Mouse (Mus musculus) small intestine, adult 2 months (tissue): ENCODE data around the gene Elf1. TPM values are rescaled to one million over a fixed set of nuclear protein-coding genes. Genes with fewer than 3 reads are reported as not detected.
A peak's percentile ranks its signal among the peaks of the same experiment; 100 is the strongest.

Source experiments
- H3K27ac ChIP-seq: fragments of 200-500 bp; 2 replicates; pipeline ENCODE4 v1.5.1; 2012; ENCODE audit warnings: low read depth, low read length, control low read depth, inconsistent platforms; ENCODE audit not compliant: insufficient read depth
- H3K27me3 ChIP-seq: fragments of 200-500 bp; 2 replicates; pipeline ENCODE4 v1.6.1; 2012; ENCODE audit warnings: mild to moderate bottlenecking, moderate library complexity, low read length, inconsistent platforms; ENCODE audit not compliant: control insufficient read depth, insufficient read depth
- H3K36me3 ChIP-seq: fragments of 200-500 bp; 2 replicates; pipeline ENCODE4 v1.6.1; 2012; ENCODE audit warnings: mild to moderate bottlenecking, low read length, control low read depth, inconsistent platforms; ENCODE audit not compliant: control insufficient read depth, insufficient read depth
- H3K4me1 ChIP-seq: fragments of 200-500 bp; 2 replicates; pipeline ENCODE4 v1.6.1; 2012; ENCODE audit warnings: low read length, inconsistent platforms, mixed read lengths; ENCODE audit not compliant: control insufficient read depth, insufficient read depth, insufficient read length
- H3K4me3 ChIP-seq: fragments of 200-500 bp; 2 replicates; pipeline ENCODE4 v1.5.1; 2012; ENCODE audit warnings: low read depth, mild to moderate bottlenecking, control low read depth, inconsistent platforms, low read length, moderate library complexity
- CTCF ChIP-seq: fragments of 200-500 bp; IDR thresholded peaks from 2 replicates; pipeline ENCODE4 v1.5.1; 2012; ENCODE audit warnings: low read depth, mild to moderate bottlenecking, control low read depth, inconsistent platforms, low read length, moderate library complexity, mixed read lengths; ENCODE audit not compliant: insufficient replicate concordance, insufficient read length; ENCODE audit errors: extremely low read depth
- POLR2A ChIP-seq: fragments of 200-500 bp; IDR thresholded peaks from 2 replicates; pipeline ENCODE4 v1.6.1; 2012; ENCODE audit warnings: low read depth, mild to moderate bottlenecking, control low read depth, inconsistent platforms, low read length, moderate library complexity
- WGBS: fragments of 180-500 bp; shearing (Covaris S2); methylation state at CpG from one replicate; pipeline ENCODE4 v1.1.7; 2018; 5-methylcytosine and 5-hydroxymethylcytosine counted together
- polyA plus RNA-seq: library from polyadenylated mRNA; depleted of rRNA; stranded (reverse); fragments of >200 nt; gene quantifications from 2 replicates; pipeline ENCODE4 v1.2.3, GENCODE M21; 2012

The Elf1 gene
- polyA plus RNA-seq, 1 experiment = 20.1 TPM

DNA sequence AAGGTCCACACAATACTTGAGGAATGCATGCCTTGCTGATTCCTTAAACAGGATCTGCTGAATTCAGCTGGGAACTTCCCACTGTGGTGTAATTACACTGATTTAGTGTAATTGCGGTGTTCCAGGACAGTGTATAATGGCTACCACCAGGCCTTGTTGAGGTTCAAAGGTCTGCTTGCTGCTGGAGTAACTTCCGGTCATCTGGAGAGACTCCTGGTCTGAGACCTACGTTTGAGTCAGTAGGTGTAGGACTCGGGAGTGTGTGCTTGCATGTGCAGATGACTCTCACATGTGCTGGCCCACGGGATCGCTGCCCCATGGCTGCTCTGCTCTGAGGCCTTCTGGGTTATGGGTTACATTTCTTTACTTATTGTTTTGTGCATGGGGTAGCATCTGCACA is 13.4 kb downstream of the Elf1 start:
- WGBS = 63% methylated on average over 6 of the region's 6 CpGs
- Histone ChIP-seq H3K4me1 (peaks cover 8% of the 10 kb centered on the region; the same call in 1 of the 2 replicates), H3K27me3 (no peaks in the 10 kb centered on the region), H3K4me3 (no peak overlapping the region), H3K27ac (no peak overlapping the region), H3K36me3 (peaks cover 6% of the 10 kb centered on the region)
- no peak for TF ChIP-seq POLR2A
- TF ChIP-seq CTCF = no peak

DNA sequence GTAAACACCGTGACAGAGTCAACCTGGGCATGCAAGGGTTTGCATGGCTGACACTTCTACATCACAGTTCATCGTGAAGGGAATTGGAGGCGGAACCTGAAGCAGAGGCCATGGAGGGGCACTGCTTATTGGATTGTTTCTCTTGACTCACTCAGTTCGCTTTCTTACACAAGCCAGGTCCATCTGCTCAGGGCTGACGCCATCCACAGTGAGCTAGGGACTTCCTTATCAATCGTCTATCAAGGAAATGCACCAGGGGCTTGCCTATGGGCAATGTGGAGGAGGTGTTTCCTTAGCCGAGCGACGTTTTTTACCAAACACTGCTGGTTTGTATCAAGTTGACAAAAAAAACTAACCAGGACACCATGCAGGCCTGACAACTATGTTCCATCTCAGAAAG is 18.3 kb downstream of the Elf1 start:
- Histone ChIP-seq H3K4me3 (no peak overlapping the region), H3K36me3 (no peaks in the 10 kb centered on the region; the same call in 1 of the 2 replicates), H3K4me1 (peaks cover 12% of the 10 kb centered on the region; the same call in 1 of the 2 replicates), H3K27ac (no peak overlapping the region), H3K27me3 (no peaks in the 10 kb centered on the region)
- no peak for TF ChIP-seq POLR2A
- WGBS = 62% methylated on average over 9 of the region's 9 CpGs

DNA sequence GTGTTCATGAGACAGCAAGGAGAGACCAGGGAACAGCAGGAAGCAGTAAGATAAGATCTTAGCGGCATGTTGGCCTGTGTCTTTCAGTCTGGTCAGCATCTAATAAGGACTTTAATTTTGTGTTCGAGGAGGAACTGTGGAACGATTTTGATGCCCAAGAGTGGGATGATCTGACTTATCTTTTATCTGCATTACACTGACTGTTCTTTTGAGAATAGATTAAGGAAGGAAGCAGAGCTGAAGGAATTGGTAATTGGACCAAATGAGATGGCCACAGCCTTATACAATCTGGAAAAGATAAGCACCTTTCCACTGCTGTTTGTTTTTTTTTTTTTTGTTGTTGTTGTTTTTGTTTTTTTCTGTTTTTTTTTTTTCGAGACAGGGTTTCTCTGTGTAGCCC is 19.8 kb downstream of the Elf1 start:
- Histone ChIP-seq H3K36me3 (no peaks in the 10 kb centered on the region; the same call in 1 of the 2 replicates), H3K27me3 (no peaks in the 10 kb centered on the region), H3K27ac (no peak overlapping the region), H3K4me1 (peaks cover 12% of the 10 kb centered on the region; the same call in 1 of the 2 replicates), H3K4me3 (no peak overlapping the region)
- WGBS = 74% methylated on average over 4 of the region's 4 CpGs
- TF ChIP-seq POLR2A (no peak), CTCF (no peak)

DNA sequence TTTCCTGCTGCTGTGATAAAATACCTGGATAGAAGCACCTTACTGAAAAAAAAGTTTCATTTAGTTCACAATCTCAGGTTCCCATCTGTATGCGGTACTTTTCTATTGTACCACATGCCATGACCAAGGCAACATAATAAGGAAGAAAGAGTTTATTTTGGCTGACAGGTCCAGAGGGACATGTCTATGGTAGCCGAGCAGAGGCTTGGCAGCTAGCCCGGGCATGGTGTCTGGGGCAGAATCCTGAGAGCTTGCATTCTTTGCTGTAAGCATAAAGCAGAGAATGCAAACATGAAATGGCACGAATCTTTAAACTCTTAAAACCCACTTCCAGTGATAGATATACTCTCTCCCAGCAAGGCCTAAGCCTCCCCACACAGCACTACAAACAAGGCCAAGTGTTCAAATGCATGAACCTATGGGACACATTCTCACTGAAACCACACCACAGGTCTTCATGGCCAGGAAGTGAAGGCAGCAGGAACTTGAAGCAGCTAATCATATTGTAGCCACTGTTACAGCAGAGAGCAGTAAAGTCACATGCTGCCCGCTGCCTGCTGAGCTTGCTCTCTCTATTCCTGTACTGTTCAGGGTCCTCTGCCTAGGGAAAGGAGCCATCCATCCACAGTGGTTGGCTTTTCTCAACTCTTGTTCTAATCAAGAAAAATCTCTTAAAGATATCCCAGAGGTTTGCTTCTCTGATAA is 22.5 kb downstream of the Elf1 start:
- H3K27ac ChIP-seq = peak overlapping the region; percentile 38
- H3K36me3 ChIP-seq = no peaks in the 10 kb centered on the region
- peaks cover 22% of the 10 kb centered on the region; the same call in 1 of the 2 replicates for H3K4me1 ChIP-seq
- no peak overlapping the region for H3K4me3 ChIP-seq
- 20% methylated on average over 5 of the region's 5 CpGs for WGBS
- no peaks in the 10 kb centered on the region for H3K27me3 ChIP-seq
- TF ChIP-seq POLR2A (no peak), CTCF (no peak)

DNA sequence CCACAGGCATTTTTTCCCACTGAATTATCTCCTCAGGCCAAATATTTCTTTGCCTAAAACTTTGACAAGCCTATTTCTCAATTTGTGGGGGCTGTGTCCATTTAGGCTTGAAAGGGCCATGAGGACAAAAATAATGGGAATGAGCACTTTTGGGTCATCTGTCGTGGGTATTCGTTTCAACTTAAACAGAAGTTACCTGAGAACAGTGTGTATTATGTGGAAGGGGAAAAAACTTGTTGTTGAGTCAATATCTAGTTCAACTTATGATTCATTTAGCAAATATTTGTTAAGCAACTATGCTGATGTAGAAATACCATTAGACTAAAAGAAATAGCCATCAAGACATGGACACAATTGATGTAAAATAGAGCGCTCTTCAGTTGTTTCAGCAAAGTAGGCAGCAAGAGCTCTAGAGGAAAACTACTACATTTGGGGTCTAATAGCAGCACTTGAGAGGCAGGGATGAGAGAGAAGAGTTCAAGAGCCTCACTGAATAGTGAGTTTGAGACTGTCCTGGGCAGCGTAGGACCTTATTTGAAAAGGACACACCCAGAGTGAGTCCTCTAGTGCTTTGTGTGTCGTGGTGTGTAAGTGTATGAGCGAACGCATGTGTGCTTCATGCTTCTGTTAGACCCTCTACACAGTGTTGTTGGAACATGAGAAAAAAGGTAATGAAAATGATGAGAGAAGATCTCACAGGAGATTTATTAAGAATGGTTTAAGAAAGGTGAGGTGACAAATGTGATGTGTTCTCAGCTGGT is 23.4 kb downstream of the Elf1 start:
- TF ChIP-seq POLR2A (no peak), CTCF (no peak)
- no peaks in the 10 kb centered on the region for H3K27me3 ChIP-seq
- 88% methylated on average over 7 of the region's 7 CpGs for WGBS
- H3K27ac ChIP-seq = peak overlapping the region; percentile 38; the same call in 1 of the 2 replicates
- peaks cover 25% of the 10 kb centered on the region for H3K4me1 ChIP-seq
- no peaks in the 10 kb centered on the region for H3K36me3 ChIP-seq
- no peak overlapping the region for H3K4me3 ChIP-seq

DNA sequence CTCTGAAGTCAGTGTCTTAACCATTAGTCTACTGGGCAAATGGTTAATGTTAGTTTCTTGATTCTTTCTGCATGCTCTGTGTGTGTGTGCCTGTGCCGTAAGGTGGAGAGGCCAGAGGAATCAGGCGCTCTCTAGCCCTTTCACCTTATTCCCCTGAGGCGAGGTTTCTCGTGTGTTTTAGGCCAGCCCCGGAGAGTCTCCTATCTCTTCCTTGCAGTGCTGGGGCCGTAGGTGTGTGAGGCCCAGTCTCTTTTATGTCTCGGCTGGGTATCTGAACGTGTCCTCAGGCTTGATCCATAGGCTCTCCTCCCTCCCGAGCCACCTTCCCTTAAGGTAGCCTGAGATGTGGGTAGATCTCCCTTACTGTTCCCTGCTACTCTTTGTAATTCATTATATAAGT is 25.2 kb downstream of the Elf1 start:
- H3K27ac ChIP-seq = no peak overlapping the region
- H3K27me3 ChIP-seq = no peaks in the 10 kb centered on the region
- peaks cover 26% of the 10 kb centered on the region for H3K4me1 ChIP-seq
- H3K4me3 ChIP-seq = no peak overlapping the region
- H3K36me3 ChIP-seq = no peaks in the 10 kb centered on the region
- 75% methylated on average over 9 of the region's 9 CpGs for WGBS
- TF ChIP-seq CTCF (no peak), POLR2A (no peak)

DNA sequence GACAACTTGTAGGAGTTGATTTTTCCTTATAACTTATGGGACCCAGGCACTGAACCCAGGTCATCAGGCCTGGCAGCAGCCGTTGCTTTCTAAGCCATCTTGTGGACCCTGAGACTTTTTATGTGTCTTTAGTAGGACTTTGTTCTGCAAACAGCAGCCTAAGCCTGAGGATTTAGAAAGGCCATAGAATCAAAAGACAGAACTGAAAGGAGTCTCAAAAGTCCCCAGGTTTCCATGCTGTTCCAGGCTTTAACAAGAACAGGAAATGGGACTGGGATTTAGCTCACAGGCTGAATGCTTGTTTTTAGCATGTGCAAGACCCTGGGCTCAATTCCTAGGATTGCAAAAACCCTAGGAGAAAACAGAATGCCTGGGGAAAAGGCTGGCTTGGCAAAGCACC is 26.9 kb downstream of the Elf1 start:
- Histone ChIP-seq H3K36me3 (no peaks in the 10 kb centered on the region), H3K27me3 (no peaks in the 10 kb centered on the region), H3K4me1 (peaks cover 26% of the 10 kb centered on the region), H3K4me3 (no peak overlapping the region), H3K27ac (peak overlapping the region; percentile 32)
- no peak for TF ChIP-seq POLR2A
- no peak for TF ChIP-seq CTCF
- 24% methylated on average over 1 of the region's 1 CpGs for WGBS
